Mouse (Mus musculus): ENCODE results near the gene Olfr653. TPM values are rescaled to one million over a fixed set of nuclear protein-coding genes. Genes with fewer than 3 reads are reported as not detected.

Gene Olfr653
- polyA plus RNA-seq (2012; rRNA removed): not detected in 2 replicates

DNA sequence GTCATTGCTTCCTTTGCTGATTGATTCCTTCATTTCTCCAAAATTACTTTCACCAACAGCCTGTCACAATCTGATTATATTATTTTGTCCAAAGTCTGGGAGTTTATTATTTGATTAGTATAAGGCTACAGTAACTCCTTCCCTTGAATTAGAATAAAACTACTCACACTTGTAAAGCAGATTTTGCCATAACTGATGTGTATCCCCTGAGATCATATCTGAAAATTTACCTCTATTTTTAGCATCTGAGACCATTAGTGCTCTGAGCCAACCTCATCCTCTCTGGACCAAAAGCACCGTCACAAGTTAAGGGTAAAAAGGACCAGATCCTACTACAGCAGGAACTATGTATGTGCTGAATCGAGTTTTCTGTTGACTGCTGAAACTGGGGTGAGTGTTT, at the start of gene Olfr653:
Olfr653 (plus strand) TSS at position 301 of the 400 bp plus-strand sequence.
- no peak for DNase-seq (ENCODE audit: low read depth, low spot score)
- WGBS: 51% methylated on average over 2 of the region's 2 CpGs

DNA sequence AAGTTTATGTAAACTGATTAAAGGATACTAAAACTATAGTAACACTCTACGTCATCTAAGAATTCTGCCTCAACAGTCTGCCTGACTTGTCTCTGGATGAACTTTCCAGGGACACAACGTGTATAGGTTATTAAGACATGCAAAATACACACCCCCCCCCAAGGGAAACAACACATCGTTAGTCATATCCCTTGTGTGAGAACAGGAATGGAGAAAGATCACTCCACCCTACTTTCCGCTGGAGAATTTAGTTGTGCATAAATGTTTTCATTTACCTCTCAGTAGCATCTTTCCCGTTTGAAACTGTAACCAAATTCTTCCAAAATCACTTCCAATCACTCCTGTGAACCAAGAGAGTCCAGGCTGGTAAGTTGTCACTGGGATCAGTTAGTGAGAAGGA, 27.3 kb upstream of the Olfr653 start, which contains the start of gene Olfr651:
Olfr651 (plus strand) TSS at position 301 of the 400 bp plus-strand sequence.
- DNase-seq (ENCODE audit: low read depth, low spot score): no peak
- WGBS: 76% methylated on average over 5 of the region's 5 CpGs

- peak; percentile 24 for DNase-seq (ENCODE audit: low read depth, low spot score)
- WGBS: 61% methylated on average over 1 of the region's 1 CpGs
Measured at GRCm38 (mm10) chr7:104552700-104553099, 24.4 kb upstream of the Olfr653 start.

- no peak for DNase-seq (ENCODE audit: low read depth, low spot score)
Measured at GRCm38 (mm10) chr7:104560601-104561000, 16.5 kb upstream of the Olfr653 start, which contains the start of gene Olfr652. Gene Olfr652 (plus strand): TSS chr7:104560901.

- 47% methylated on average over 4 of the region's 4 CpGs for WGBS
- DNase-seq (ENCODE audit: low read depth, low spot score): peak; percentile 70
Measured at GRCm38 (mm10) chr7:104580846-104581245, 3.7 kb downstream of the Olfr653 start.

DNA sequence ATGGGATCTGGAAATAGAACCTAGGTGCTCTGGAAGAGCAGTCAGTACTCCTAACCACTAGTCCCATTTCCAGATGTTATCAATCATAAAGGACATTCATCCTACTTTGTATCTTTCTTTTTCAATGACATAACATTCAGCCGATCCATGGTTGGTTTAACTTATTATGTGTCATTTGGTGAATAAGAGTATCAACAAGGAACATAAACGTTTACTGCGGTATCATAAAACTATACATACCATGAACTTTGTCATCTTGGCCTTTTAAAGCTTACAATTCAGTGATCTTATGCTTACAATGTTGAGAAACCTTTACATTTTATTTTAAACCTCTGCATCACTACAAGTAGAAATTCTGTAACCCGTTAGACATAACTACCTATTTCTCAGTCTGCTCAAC, 4.3 kb downstream of the Olfr653 start:
- WGBS: 27% methylated on average over 4 of the region's 4 CpGs
- peak; percentile 67 for DNase-seq (ENCODE audit: low read depth, low spot score)

- no peak for DNase-seq (ENCODE audit: low read depth, low spot score)
- 76% methylated on average over 4 of the region's 4 CpGs for WGBS
Measured at GRCm38 (mm10) chr7:104586725-104587124, 9.6 kb downstream of the Olfr653 start, which contains the start of gene Olfr654. Gene Olfr654 (plus strand): TSS chr7:104587025.

DNA sequence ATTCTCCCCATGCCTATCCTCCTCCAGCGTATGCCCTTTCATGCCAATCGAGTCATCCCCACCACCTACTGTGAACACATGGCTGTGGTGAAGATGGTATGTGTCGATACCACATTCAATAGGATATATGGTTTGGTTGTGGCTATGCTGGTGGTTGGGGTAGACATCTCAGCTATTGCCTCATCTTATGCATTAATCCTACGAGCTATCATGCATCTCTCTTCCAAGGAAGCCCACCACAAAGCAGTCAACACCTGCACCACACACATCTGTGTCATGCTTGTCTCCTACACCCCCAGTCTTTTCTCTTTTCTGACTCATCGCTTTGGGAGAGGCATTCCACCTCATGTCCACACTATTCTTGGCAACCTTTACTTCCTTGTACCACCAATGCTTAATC, 11.2 kb downstream of the Olfr653 start:
- no peak for DNase-seq (ENCODE audit: low read depth, low spot score)
- WGBS: 87% methylated on average over 5 of the region's 5 CpGs

- 87% methylated on average over 2 of the region's 2 CpGs for WGBS
Measured at GRCm38 (mm10) chr7:104601679-104602078, 24.6 kb downstream of the Olfr653 start, which contains the start of gene Olfr655. Gene Olfr655 (minus strand): TSS chr7:104601779.

GRCm38 (mm10) chr7:104603173-104603572, 26.1 kb downstream of the Olfr653 start:
- 10% methylated on average over 3 of the region's 3 CpGs for WGBS
- peak; percentile 52 for DNase-seq (ENCODE audit: low read depth, low spot score)

More at GRCm38 (mm10) chr7:104601679-104602078, 24.6 kb downstream of the Olfr653 start, which contains the start of gene Olfr655:
- DNase-seq (ENCODE audit: low read depth, low spot score): no peak

GRCm38 (mm10) chr7:104604727-104605126, 27.6 kb downstream of the Olfr653 start:
- no peak for DNase-seq (ENCODE audit: low read depth, low spot score)

DNA sequence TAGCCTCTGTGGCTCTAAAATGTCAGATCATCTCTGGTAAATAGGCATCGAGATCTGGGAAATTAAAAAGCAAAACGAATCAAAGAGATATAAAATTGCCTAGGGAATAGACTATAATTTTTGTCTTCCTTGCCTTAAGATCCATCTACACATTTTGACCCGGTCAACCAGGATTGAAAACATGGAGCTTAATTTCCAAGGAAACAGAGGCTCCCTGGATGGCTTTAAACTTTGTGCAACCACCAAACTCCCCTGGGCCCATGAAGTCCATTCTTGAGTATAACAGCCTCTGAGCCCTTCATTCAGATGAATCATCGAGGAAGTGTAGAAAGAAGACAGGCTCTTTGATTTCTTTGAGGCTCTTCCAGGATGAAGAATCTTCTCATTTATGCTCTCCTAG, 36.5 kb downstream of the Olfr653 start, which contains the start of gene Olfr656:
Olfr656 (plus strand) TSS at position 301 of the 400 bp plus-strand sequence.
- no peak for DNase-seq (ENCODE audit: low read depth, low spot score)
- WGBS: 75% methylated on average over 4 of the region's 4 CpGs

DNA sequence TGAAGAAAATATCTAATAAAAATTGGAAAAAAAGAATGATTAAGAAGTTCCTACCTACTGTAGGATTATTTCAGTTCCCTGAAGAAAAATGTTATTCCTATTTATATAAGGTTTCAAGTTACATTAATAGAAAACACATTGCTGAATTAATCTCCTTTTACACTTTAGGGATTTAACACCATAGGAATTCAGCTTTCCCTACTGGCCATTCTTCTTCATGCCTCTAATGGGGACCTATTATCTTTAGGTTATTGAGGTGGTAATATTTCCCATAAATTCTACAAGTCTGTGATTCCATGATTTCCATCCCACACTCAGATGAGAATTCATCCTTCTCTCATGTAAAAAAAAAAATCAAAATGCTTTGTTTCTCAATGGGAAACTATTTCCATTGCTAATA, 47.4 kb downstream of the Olfr653 start, which contains the start of gene Olfr657:
Olfr657 (plus strand) TSS at position 301 of the 400 bp plus-strand sequence.
- DNase-seq (ENCODE audit: low read depth, low spot score): no peak

Other genes with a start within 250 kb of the Olfr653 start
- gene Trim34b, start 247.8 kb upstream of the Olfr653 start, polyA plus RNA-seq (2012; rRNA removed): 2.5 and 3.6 TPM in 2 replicates
- 4.2 and 5.8 TPM in 2 replicates for gene Trim12c, start 224.0 kb upstream of the Olfr653 start, polyA plus RNA-seq (2012; rRNA removed)
- gene Trim30b, start 207.4 kb upstream of the Olfr653 start, polyA plus RNA-seq (2012; rRNA removed): 0.12 and 0.17 TPM in 2 replicates
- gene Trim30c, start 176.5 kb upstream of the Olfr653 start, polyA plus RNA-seq (2012; rRNA removed): not detected in 2 replicates
- gene Trim30a, start 112.1 kb upstream of the Olfr653 start, polyA plus RNA-seq (2012; rRNA removed): 2.2 and 3.3 TPM in 2 replicates
- 4.5 and 12.5 TPM in 2 replicates for gene Trim30d, start 69.5 kb upstream of the Olfr653 start, polyA plus RNA-seq (2012; rRNA removed)
- gene Olfr651, start 27.2 kb upstream of the Olfr653 start, polyA plus RNA-seq (2012; rRNA removed): not detected in 2 replicates
- gene Olfr652, start 16.4 kb upstream of the Olfr653 start, polyA plus RNA-seq (2012; rRNA removed): not detected in 2 replicates
- gene Olfr654, start 9.7 kb downstream of the Olfr653 start, polyA plus RNA-seq (2012; rRNA removed): not detected in 2 replicates
- not detected in 2 replicates for gene Olfr655, start 24.5 kb downstream of the Olfr653 start, polyA plus RNA-seq (2012; rRNA removed)
- not detected in 2 replicates for gene Olfr656, start 36.6 kb downstream of the Olfr653 start, polyA plus RNA-seq (2012; rRNA removed)
- not detected in 2 replicates for gene Olfr657, start 47.5 kb downstream of the Olfr653 start, polyA plus RNA-seq (2012; rRNA removed)
- not detected in 2 replicates for gene Olfr658, start 70.0 kb downstream of the Olfr653 start, polyA plus RNA-seq (2012; rRNA removed)
- gene Olfr659, start 89.4 kb downstream of the Olfr653 start, polyA plus RNA-seq (2012; rRNA removed): not detected in 2 replicates
- gene Olfr661, start 109.2 kb downstream of the Olfr653 start, polyA plus RNA-seq (2012; rRNA removed): not detected in 2 replicates
- gene Usp17le, start 200.2 kb downstream of the Olfr653 start, polyA plus RNA-seq (2012; rRNA removed): not detected in 2 replicates